ENCODE assay signal across 23 mouse cellular contexts in the genomic region with DNA sequence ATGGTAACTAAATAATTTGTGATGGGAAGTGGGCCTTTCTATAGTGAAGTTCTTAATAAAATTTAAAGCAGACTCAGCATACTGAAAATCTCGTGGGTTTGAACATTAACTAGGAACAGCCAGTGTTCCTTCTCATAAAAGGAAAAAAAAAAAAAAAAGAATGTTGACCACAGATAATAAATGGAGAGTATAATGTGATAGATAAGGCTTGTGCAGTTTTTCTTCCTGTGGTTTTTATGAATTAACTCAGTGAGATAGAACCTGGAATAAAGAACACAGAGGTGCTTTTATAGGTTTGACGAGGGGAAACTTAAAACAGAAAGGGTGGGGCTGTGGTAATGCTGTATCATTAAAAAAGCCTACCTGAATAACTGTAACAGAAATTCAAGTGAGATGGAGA.
"Had no signal": no experiment of that assay in that cellular context is flagged by ENCODE, and none has a peak within 500 bp of the region (broad histone marks: within the 10 kb centered on the region; RNA-seq: fewer than 3 reads in every experiment).

No protein-coding gene starts in this region.

- H3K4me2 ChIP-seq: limb, embryonic 13.5 days; liver, embryonic 12.5 days; liver, embryonic 15.5 days; lung, embryonic 15.5 days; midbrain, embryonic 12.5 days; midbrain, embryonic 15.5 days; neural tube, embryonic 12.5 days; neural tube, embryonic 15.5 days had no signal

- H3K36me3 ChIP-seq: limb, embryonic 10.5 days; limb, embryonic 13.5 days; liver, embryonic 12.5 days; liver, embryonic 15.5 days; lung, embryonic 15.5 days; midbrain, embryonic 12.5 days; midbrain, embryonic 15.5 days; neural tube, embryonic 12.5 days; neural tube, embryonic 15.5 days had no signal

- H3K4me3 ChIP-seq: layer of hippocampus, adult 2 months; limb, embryonic 10.5 days; limb, embryonic 13.5 days; liver, embryonic 12.5 days; liver, embryonic 15.5 days; lung, embryonic 15.5 days; midbrain, embryonic 12.5 days; midbrain, embryonic 15.5 days; neural tube, embryonic 12.5 days; neural tube, embryonic 15.5 days had no signal

- H3K4me1 ChIP-seq: limb, embryonic 10.5 days; limb, embryonic 13.5 days; liver, embryonic 12.5 days; lung, embryonic 15.5 days; midbrain, embryonic 12.5 days; midbrain, embryonic 15.5 days; neural tube, embryonic 12.5 days; neural tube, embryonic 15.5 days had no signal

- ATAC-seq: liver, embryonic 12.5 days; midbrain, embryonic 15.5 days had no signal

- H3K9ac ChIP-seq: limb, embryonic 13.5 days; liver, embryonic 12.5 days; liver, embryonic 15.5 days; lung, embryonic 15.5 days; midbrain, embryonic 12.5 days; midbrain, embryonic 15.5 days; neural tube, embryonic 12.5 days; neural tube, embryonic 15.5 days had no signal

- H3K9me3 ChIP-seq: limb, embryonic 10.5 days; limb, embryonic 13.5 days; liver, embryonic 12.5 days; liver, embryonic 15.5 days; lung, embryonic 15.5 days; midbrain, embryonic 12.5 days; midbrain, embryonic 15.5 days; neural tube, embryonic 12.5 days; neural tube, embryonic 15.5 days had no signal

- H3K27me3 ChIP-seq: limb, embryonic 13.5 days; liver, embryonic 12.5 days; liver, embryonic 15.5 days; lung, embryonic 15.5 days; midbrain, embryonic 12.5 days; midbrain, embryonic 15.5 days; neural tube, embryonic 12.5 days; neural tube, embryonic 15.5 days had no signal

- H3K27ac ChIP-seq: kidney, postnatal 0 days; layer of hippocampus, adult 2 months; limb, embryonic 10.5 days; limb, embryonic 13.5 days; liver, embryonic 12.5 days; liver, embryonic 15.5 days; lung, embryonic 15.5 days; midbrain, embryonic 12.5 days; midbrain, embryonic 15.5 days; neural tube, embryonic 12.5 days; neural tube, embryonic 15.5 days had no signal

- DNase-seq: kidney, adult 2 months; kidney, postnatal 25 days; layer of hippocampus, adult 9-11 months; liver; lung, adult 18-20 months; lung, postnatal 10 days; lung, postnatal 36 days; right cerebral cortex, adult 18-20 months; right cerebral cortex, postnatal 14 days; right cerebral cortex, postnatal 4 days; thymus, adult 2 months; thymus, postnatal 36 days had no signal
